Mouse (Mus musculus) ES-E14 (cell line): ENCODE results near the gene Fndc3b. TPM values are rescaled to one million over a fixed set of nuclear protein-coding genes. Genes with fewer than 3 reads are reported as not detected.

Experiments used
- DNase-seq: peaks from one replicate; pipeline ENCODE4 v3.0.0-alpha.2; 2013; ENCODE audit warnings: low read depth, low spot score
- H3K27ac ChIP-seq: 2 replicates; pipeline ENCODE4 v1.5.1; 2012; ENCODE audit warnings: low read depth, mild to moderate bottlenecking, low read length, moderate library complexity, mixed read lengths; ENCODE audit not compliant: poor library complexity, insufficient read depth, severe bottlenecking
- H3K36me3 ChIP-seq: 2 replicates; pipeline ENCODE4 v1.6.1; 2012; ENCODE audit warnings: mild to moderate bottlenecking, low read length, moderate library complexity, mixed read lengths; ENCODE audit not compliant: control insufficient read depth, poor library complexity, insufficient read depth, severe bottlenecking
- H3K4me1 ChIP-seq, 2 experiments: fragments of 150-350 bp in 1 of 2; sonication (generic) in 1 of 2; 2 replicates each; pipeline ENCODE4 v1.6.1; 2012; ENCODE audit warnings: low read length in 2 of 2, mild to moderate bottlenecking in 1 of 2, mixed read lengths in 1 of 2; ENCODE audit not compliant: control insufficient read depth in 2 of 2, insufficient read depth in 2 of 2, poor library complexity in 1 of 2
- H3K4me3 ChIP-seq, 2 experiments: fragments of 150-350 bp in 1 of 2; sonication (generic) in 1 of 2; 2 replicates each; pipeline ENCODE4 v1.5.1; 2012; ENCODE audit warnings: low read length in 2 of 2, low read depth in 1 of 2, mild to moderate bottlenecking in 1 of 2, mixed read lengths in 1 of 2; ENCODE audit not compliant: insufficient read depth in 1 of 2, poor library complexity in 1 of 2, severe bottlenecking in 1 of 2
- H3K9ac ChIP-seq: 2 replicates; pipeline ENCODE4 v1.6.1; 2012; ENCODE audit warnings: low read depth, mild to moderate bottlenecking, low read length, mixed read lengths; ENCODE audit not compliant: poor library complexity, insufficient read depth, severe bottlenecking
- H3K9me3 ChIP-seq: fragments of 150-350 bp; sonication (generic); 2 replicates; pipeline ENCODE4 v1.6.1; 2012; ENCODE audit warnings: low read depth, mild to moderate bottlenecking, low read length; ENCODE audit not compliant: control insufficient read depth, insufficient read depth
- CHD2 ChIP-seq: IDR thresholded peaks from 2 replicates; pipeline ENCODE4 v1.6.1; 2014; ENCODE audit warnings: mild to moderate bottlenecking, low read depth, low read length, inconsistent platforms
- HCFC1 ChIP-seq: IDR thresholded peaks from 2 replicates; pipeline ENCODE4 v1.6.1; 2012; ENCODE audit warnings: low read length, inconsistent platforms, borderline replicate concordance; ENCODE audit not compliant: insufficient read depth
- MAFK ChIP-seq: IDR thresholded peaks from 2 replicates; pipeline ENCODE4 v1.6.1; 2014; ENCODE audit warnings: mild to moderate bottlenecking, low read depth, low read length, inconsistent platforms; ENCODE audit not compliant: insufficient read depth
- ZC3H11A ChIP-seq: IDR thresholded peaks from 2 replicates; pipeline ENCODE4 v1.6.1; 2012; ENCODE audit warnings: low read depth, mild to moderate bottlenecking, inconsistent platforms, low read length, borderline replicate concordance
- ZNF384 ChIP-seq: IDR thresholded peaks from 2 replicates; pipeline ENCODE4 v1.6.1; 2012; ENCODE audit warnings: low read depth, low read length, inconsistent platforms
- in situ Hi-C, 2 experiments: fragments of 600-800 bp; cut with MboI; formaldehyde crosslinking; loops; one replicate each; pipeline ENCODE4 v1.15.1; 2025; ENCODE audit warnings: low sequenced_read_pairs in 2 of 2, inconsistent platforms in 1 of 2; ENCODE audit not compliant: unreplicated experiment in 2 of 2
- total RNA-seq: library from RNA; depleted of rRNA; stranded (reverse); fragments of 300-350 nt; gene quantifications from 2 replicates; pipeline ENCODE4 v1.2.3, GENCODE M21; 2012

Fndc3b gene
- total RNA-seq, 1 experiment, result 16.6 TPM

DNA sequence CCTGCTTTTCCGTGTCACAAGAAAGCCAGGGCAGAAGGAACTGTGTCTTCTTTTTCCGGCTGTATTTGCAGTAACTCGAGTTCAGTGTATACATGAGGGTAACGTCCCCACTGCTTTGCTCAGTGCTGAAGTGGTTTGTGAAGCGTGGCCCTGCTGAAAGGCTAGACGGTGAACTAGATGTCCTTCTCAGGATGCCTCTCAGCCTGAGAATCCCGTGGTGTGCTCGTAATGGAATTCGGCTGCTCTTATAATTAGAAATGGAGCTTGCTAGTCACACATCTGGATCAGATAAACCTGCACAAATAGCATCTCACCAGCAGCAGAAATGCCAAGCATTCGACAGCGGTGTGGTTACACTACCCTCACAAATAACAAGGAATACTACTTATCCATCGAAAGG, 40.7 kb downstream of the Fndc3b start:
- Histone ChIP-seq H3K27ac (no peak overlapping the region), H3K4me3 (no peak overlapping the region), H3K9ac (no peak overlapping the region), H3K36me3 (no peaks in the 10 kb centered on the region; the same call in 1 of the 2 replicates), H3K4me1 (peaks cover 1 to 4% of the 10 kb centered on the region in 2 experiments; a peak in 1 of 4 replicates), H3K9me3 (no peaks in the 10 kb centered on the region)
- DNase-seq, result no peak
- in situ Hi-C loops, result no loop called here
- TF ChIP-seq CHD2 (no peak), HCFC1 (no peak), ZNF384 (no peak), ZC3H11A (no peak), MAFK (no peak)

DNA sequence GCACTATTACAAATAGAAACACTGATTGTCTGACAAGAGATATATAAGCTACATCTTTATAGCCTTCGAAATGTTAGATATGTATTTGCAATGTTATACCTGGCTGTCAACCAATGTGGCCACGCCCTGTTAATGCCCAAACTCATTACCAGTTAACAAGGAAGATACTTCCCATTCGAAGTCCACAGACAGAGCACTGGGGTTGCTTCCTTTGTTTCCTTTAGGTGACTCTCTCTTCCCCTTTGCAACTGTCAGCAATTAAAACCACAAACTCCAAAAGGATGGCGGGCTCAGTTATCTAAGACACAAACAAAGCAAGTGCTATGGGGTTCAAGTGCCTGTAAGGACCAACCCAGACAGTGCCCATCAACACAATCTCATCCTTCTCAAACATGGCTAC, 43.8 kb downstream of the Fndc3b start:
- no peaks in the 10 kb centered on the region; the same call in 1 of the 2 replicates for H3K36me3 ChIP-seq
- H3K4me1 ChIP-seq, result peaks cover 8 to 9% of the 10 kb centered on the region in 2 experiments; a peak in 2 of 4 replicates
- H3K27ac ChIP-seq, result no peak overlapping the region
- H3K9me3 ChIP-seq, result no peaks in the 10 kb centered on the region
- no peak overlapping the region for H3K9ac ChIP-seq
- no peak overlapping the region for H3K4me3 ChIP-seq
- no peak for DNase-seq
- TF ChIP-seq ZNF384, result no peak
- TF ChIP-seq ZC3H11A, result no peak
- no peak for TF ChIP-seq CHD2
- no peak for TF ChIP-seq MAFK
- TF ChIP-seq HCFC1, result no peak
- in situ Hi-C loops, result no loop called here

DNA sequence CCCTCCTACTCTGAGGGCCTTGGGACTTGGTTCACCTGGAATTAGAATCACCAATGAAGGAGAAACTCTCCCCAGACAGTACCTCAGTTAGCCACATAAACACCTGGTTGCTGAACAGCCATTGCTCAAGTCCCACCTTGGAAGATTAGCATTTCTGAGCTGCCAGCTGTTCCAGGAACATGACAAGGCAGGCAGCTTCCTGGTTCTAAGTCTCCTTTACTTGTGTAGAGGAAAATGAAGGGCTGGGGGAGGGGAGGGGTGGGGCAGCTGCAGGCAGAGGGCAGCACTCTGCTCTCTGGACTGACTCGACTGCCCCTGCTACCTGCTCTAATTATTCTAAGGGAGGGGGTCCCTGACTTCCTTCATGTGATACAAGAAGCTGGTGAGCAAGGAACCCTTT, 45.8 kb downstream of the Fndc3b start:
- Histone ChIP-seq H3K9me3 (no peaks in the 10 kb centered on the region), H3K4me3 (no peak overlapping the region), H3K27ac (no peak overlapping the region), H3K9ac (no peak overlapping the region), H3K36me3 (no peaks in the 10 kb centered on the region; the same call in 1 of the 2 replicates), H3K4me1 (peaks cover 8 to 9% of the 10 kb centered on the region in 2 experiments; a peak in 2 of 4 replicates)
- DNase-seq, result no peak
- in situ Hi-C loops, result no loop called here
- TF ChIP-seq MAFK, result no peak
- no peak for TF ChIP-seq ZNF384
- TF ChIP-seq CHD2, result no peak
- TF ChIP-seq ZC3H11A, result no peak
- no peak for TF ChIP-seq HCFC1

DNA sequence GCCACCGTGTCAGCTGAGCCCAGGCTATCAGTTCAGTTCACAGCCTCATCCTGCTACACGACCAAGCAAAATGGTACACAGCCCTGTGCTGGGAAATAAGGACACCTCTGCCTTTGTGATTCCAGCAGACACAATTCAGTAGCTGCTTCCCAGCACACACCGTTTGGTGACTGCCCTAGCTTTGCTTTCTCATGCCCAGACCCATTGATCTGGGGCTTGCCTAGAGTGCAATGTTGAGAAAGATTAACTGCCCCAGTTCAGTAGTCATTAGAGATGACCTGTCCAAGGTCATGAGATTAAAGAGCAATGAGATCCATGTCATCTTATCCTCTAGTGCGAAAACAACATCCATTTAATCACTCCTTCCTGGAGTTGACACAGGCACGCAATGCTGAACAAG, 47.9 kb downstream of the Fndc3b start:
- in situ Hi-C loops, result no loop called here
- Histone ChIP-seq H3K27ac (no peak overlapping the region), H3K4me1 (peaks cover 8 to 9% of the 10 kb centered on the region in 2 experiments; a peak in 2 of 4 replicates), H3K9me3 (no peaks in the 10 kb centered on the region), H3K4me3 (no peak overlapping the region), H3K9ac (no peak overlapping the region), H3K36me3 (no peaks in the 10 kb centered on the region)
- no peak for DNase-seq
- TF ChIP-seq ZC3H11A (no peak), MAFK (no peak), ZNF384 (no peak), CHD2 (no peak), HCFC1 (no peak)

DNA sequence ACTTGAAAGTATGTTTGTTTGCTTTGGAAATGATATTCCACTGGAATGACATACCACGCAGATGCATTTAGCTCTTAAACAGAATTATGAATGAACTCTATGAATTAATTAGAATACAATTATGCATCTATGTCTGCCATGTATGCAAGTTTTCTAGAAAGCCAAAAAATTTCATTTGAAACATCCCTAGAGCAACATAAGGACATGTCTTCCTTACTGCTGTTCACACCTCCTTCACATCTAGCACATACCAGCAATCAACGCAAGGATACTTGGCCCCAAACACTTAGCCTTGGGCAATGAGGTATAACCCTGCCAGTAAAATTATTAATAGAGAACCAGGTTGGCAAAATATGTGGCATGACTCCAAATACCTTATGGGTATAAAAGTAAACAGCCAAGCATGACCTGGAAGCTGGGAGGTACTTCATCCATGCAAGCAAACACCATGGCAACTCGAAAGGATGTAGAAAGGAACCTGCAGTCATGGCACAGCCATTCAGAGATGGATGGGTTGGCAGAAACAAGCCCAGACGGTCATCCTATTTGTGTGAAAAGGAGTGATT, 52.8 kb downstream of the Fndc3b start:
- TF ChIP-seq CHD2 (no peak), ZNF384 (no peak), ZC3H11A (no peak), HCFC1 (no peak), MAFK (no peak)
- no peak overlapping the region for H3K4me3 ChIP-seq
- no peaks in the 10 kb centered on the region for H3K36me3 ChIP-seq
- H3K4me1 ChIP-seq, result peaks cover 12 to 14% of the 10 kb centered on the region in 2 experiments
- DNase-seq, result no peak
- H3K9ac ChIP-seq, result no peak overlapping the region
- H3K27ac ChIP-seq, result no peak overlapping the region
- in situ Hi-C loops, result no loop called here
- no peaks in the 10 kb centered on the region for H3K9me3 ChIP-seq
